Mouse (Mus musculus): ENCODE results near the gene Krt6b. TPM values are rescaled to one million over a fixed set of nuclear protein-coding genes. Genes with fewer than 3 reads are reported as not detected.

Krt6b gene
- total RNA-seq (2023) = not detected

GRCm38 (mm10) chr15:101680187-101680586 lies at the start of gene Krt6b:
Krt6b (minus strand) TSS chr15:101680287.

GRCm38 (mm10) chr15:101712720-101713119 lies 32.6 kb upstream of the Krt6b start, which contains the start of gene Krt5:
Krt5 (minus strand) TSS chr15:101712898.

GRCm38 (mm10) chr15:101694207-101694606 lies 14.1 kb upstream of the Krt6b start, which contains the start of gene Krt6a:
Krt6a (minus strand) TSS chr15:101694307.

GRCm38 (mm10) chr15:101647280-101647679 lies 32.8 kb downstream of the Krt6b start, which contains the start of gene Gm5478:
Gm5478 (minus strand) TSS chr15:101647380.

GRCm38 (mm10) chr15:101627884-101628283 lies 52.2 kb downstream of the Krt6b start, which contains the start of gene Gm5414:
Gm5414 (minus strand) TSS chr15:101628188.

Other genes starting within 250 kb of the Krt6b start
- gene Krt87, start 241.5 kb downstream of the Krt6b start, total RNA-seq (2023) = not detected
- gene Krt88, start 232.5 kb downstream of the Krt6b start, total RNA-seq (2023) = not detected
- gene Krt81, start 216.5 kb downstream of the Krt6b start, total RNA-seq (2023) = 1 to 10 TPM; 1.5 to 2.8 TPM
- gene Krt86, start 206.8 kb downstream of the Krt6b start, total RNA-seq (2023) = 1 to 10 TPM; 6.0 to 6.8 TPM
- 10 to 100 TPM; 27.0 to 28.1 TPM for gene Krt83, start 188.8 kb downstream of the Krt6b start, total RNA-seq (2023)
- not detected for gene Gm49425, start 163.0 kb downstream of the Krt6b start, total RNA-seq (2023)
- not detected for gene Krt84, start 147.5 kb downstream of the Krt6b start, total RNA-seq (2023)
- not detected for gene Krt82, start 129.6 kb downstream of the Krt6b start, total RNA-seq (2023)
- not detected for gene Krt90, start 117.3 kb downstream of the Krt6b start, total RNA-seq (2023)
- under 1 TPM; 0.73 to 0.76 TPM for gene Krt75, start 106.4 kb downstream of the Krt6b start, total RNA-seq (2023)
- not detected for gene Gm5414, start 52.1 kb downstream of the Krt6b start, total RNA-seq (2023)
- not detected for gene Gm5478, start 32.9 kb downstream of the Krt6b start, total RNA-seq (2023)
- not detected for gene Krt6a, start 14.0 kb upstream of the Krt6b start, total RNA-seq (2023)
- gene Krt5, start 32.6 kb upstream of the Krt6b start, total RNA-seq (2023) = not detected
- not detected for gene Krt71, start 62.8 kb upstream of the Krt6b start, total RNA-seq (2023)
- gene Krt72, start 106.2 kb upstream of the Krt6b start, total RNA-seq (2023) = not detected
- gene Krt73, start 122.1 kb upstream of the Krt6b start, total RNA-seq (2023) = not detected
- gene Krt2, start 137.9 kb upstream of the Krt6b start, total RNA-seq (2023) = not detected
- gene Krt1, start 170.5 kb upstream of the Krt6b start, total RNA-seq (2023) = not detected
- not detected for gene Krt77, start 189.4 kb upstream of the Krt6b start, total RNA-seq (2023)
- gene Krt76, start 212.6 kb upstream of the Krt6b start, total RNA-seq (2023) = not detected
- gene Krt4, start 244.4 kb upstream of the Krt6b start, total RNA-seq (2023) = not detected

Measured in neutrophil, adult 59 days (primary cell).